Mouse (Mus musculus) A20 (cell line): ENCODE data around the gene Minos1.

Experiments used
- DNase-seq: peaks from one replicate; pipeline ENCODE4 v3.0.0-alpha.2; 2011; ENCODE audit warnings: low read depth, low spot score

The Minos1 gene

DNA sequence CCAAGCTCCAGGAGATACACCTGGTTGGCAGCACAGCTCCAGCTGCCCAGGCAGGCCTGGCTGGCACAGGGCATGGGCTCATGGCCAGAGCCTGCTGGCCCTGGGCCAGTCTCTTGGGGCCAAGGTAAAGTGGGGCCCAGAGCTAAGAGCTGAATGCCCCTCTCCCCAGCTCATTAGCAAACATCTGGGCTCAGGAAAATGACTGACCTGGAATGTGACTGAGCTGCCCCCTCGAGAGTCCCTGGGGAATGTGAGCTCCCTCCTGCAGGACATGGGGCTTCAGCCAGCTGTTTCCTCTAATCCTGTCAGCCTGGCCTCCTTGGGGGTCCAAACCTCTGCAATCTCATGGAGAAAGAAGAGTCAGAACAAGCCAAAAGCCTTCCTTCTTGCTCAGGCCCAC, 35.5 kb downstream of the Minos1 start:
- DNase-seq = no peak

DNA sequence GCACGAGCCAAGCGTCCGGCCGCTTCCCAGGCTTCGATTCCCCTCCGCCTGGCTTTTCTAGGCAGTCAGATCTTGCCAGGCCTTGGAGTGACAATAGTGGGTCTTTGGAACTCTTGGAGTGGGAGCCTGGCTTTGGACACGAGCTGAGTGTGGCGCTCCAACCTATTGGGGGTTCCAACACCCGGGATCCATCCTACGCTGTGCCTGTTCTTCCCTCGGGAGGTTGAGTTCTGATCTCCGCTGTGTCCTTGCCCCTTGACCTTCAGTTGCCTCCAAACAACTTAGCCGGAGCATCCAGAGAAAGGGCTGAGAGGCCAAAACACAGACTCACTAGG, 37.8 kb downstream of the Minos1 start:
- no peak for DNase-seq

GRCm38 (mm10) chr4:139092356-139093195, 38.3 kb downstream of the Minos1 start, which contains the start of gene Nbl1:
Gene Nbl1, minus strand, starts transcription at chr4:139092993.
- DNase-seq = no peak

GRCm38 (mm10) chr4:139091478-139092355, 39.2 kb downstream of the Minos1 start:
- no peak for DNase-seq

- DNase-seq = no peak
These were observed 39.8 kb downstream of the Minos1 start for GRCm38 (mm10) chr4:139091066-139091465.

- no peak for DNase-seq
These were observed 40.5 kb downstream of the Minos1 start for GRCm38 (mm10) chr4:139090303-139090940.

DNA sequence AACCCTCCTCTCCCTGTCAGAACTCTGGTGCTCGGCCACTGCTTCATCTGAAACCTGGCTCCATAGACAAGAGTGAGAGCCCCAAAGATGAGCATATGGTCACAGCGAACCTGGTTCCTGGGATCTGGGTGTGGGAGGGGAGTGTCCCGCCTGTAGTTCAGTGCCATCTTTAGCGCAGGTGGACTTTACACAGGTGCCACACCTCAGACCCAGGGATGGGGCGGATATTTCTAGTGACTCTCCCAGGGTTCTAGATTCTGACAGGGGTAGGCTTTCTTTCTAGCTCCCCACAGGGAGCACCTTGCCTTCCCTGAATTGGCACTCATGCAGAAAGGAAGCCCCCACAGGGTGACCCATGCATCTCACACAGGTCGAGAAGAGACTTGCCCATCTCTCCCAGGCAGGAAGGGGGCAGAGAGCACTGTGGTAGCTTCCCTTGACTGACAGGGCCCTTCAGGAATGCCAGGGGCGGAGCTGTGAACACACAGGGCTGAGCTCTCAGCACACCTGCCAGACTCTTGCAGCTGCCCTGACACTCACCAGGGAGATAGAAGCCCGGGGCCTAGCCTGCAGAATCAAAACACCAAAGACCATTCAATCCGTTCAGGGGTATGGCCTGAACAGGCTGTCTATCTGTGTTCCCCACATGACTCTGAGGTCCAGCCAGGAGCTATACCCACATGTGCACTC, 41.8 kb downstream of the Minos1 start:
- DNase-seq = no peak

DNA sequence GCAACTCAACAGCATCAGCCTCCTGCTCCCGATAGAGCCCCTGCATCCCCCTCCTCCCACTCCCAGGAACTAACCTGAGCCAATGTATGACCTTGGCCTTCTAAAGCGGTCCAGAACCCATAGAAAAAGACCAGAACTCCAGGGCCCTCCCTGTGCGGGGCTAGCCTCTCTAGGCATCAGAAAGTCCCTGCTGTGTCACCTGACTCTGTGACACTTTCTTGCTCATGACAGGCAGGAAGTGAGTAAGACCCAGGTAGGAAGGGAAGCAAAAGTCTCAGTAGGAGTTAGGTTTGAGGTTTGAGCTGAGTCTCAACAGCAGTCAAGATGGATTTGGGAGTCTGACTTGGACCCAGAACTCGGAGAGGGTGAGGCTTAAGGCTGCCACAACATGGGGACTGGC, 43.9 kb downstream of the Minos1 start:
- peak; percentile 46 for DNase-seq

- peak; percentile 84 for DNase-seq
These were observed 44.9 kb downstream of the Minos1 start for GRCm38 (mm10) chr4:139086037-139086436.

DNA sequence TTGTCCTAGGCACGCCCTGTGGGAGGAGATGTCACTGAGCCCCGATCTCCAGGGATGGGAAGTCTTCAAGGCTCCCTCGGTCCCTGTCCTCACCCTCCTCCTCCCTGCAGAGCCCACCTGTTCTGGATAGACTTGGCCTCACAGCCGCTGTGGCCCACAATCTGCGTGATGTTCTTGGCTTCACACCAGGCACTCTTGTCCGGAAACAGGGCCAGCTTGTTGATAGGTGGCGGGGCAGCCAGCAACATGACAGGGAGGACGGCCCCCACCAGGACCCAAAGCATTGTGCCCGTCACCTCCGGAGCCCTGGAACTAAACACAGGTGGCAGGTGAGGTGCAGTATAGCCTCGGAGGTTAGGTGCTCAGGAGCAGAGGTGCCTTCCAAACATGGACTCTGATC, 45.6 kb downstream of the Minos1 start:
- DNase-seq = no peak

DNA sequence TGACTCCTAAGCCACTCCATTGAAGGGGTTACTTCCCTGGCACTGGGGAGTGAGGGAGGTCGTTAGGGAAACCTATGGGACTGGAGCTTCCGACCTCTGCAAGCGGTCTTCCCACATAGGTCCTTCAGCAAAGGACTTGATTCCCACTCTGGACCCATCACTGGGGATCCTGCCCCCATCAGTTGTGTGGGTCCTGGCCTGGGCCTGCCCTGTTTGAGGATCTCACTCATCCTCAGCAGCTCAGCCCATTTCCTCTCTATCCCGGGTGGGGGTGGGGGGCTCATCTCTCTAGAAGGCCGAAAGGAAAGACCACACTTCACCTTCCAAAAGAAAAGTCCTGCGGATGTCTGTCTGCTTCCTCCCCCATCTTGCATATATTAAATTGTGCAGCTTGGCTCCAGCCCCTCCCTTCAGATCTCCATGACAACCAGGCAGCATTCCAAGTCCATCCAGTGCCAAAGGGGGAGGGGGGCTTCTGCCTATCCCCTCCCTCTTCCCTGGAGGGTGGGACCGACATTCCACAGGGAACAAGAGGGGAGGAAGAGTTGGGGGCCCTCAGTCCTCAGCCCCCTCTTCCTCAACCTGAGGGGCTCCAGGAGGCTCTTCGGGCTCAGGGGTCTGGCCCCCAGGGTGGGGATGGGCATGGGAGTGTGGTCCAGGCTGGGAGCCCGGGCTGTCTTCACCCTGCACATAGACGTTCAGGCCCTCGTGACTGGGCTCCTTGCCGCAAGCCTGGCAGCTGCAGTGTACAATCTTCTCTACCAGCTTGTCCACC, 47.9 kb downstream of the Minos1 start:
- no peak for DNase-seq

- DNase-seq = no peak
These were observed 49.5 kb downstream of the Minos1 start for GRCm38 (mm10) chr4:139081270-139081931.

GRCm38 (mm10) chr4:139080259-139080658, 50.7 kb downstream of the Minos1 start:
- DNase-seq = no peak

DNA sequence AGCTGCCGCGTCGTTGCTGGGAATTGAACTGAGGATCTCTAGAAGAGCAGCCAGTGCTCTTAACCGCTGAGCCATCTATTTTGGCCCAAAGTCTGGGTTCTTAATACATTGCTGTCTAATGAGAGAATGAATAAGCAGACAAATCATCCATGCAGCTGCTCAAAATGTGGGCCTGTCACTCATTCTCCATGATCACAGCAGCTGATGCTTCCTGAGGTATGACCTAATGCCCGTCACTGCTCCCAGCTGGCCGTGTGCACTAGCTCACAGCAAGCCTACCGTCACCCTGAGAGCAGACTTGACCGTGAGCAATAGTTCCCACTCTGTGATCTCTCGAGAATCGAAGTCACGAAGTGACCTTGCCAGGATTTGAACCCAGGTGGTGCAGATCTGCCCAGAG, 51.5 kb downstream of the Minos1 start:
- no peak for DNase-seq

DNA sequence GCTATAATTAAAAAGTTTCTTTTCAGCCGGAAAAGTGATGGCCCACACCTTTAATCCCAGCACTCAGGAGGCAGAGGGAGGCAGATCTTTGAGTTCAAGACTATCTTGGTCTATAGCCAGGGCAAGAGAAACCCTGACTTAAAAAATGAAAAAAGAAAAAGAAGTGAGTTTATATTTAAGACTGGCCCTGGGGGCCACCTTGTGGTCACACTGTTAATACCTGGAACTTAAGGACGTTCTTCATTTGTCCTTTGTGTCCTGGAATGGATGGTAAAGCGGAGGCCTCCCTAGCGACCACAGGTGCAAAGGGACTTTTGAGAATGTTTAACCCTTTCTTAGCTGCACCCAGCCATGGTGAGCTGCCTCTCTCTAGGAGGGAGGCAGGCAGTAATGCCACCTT, 52.2 kb downstream of the Minos1 start:
- peak; percentile 49 for DNase-seq

- DNase-seq = peak; percentile 62
These were observed 52.6 kb downstream of the Minos1 start for GRCm38 (mm10) chr4:139078313-139078712.

- no peak for DNase-seq
These were observed 55.0 kb downstream of the Minos1 start for GRCm38 (mm10) chr4:139075915-139076314.

- DNase-seq = no peak
These were observed 55.7 kb downstream of the Minos1 start, which contains the start of gene Htr6 for GRCm38 (mm10) chr4:139075041-139075711. Gene Htr6, minus strand, starts transcription at chr4:139075570.

GRCm38 (mm10) chr4:139074060-139074459, 56.9 kb downstream of the Minos1 start:
- DNase-seq = no peak

DNA sequence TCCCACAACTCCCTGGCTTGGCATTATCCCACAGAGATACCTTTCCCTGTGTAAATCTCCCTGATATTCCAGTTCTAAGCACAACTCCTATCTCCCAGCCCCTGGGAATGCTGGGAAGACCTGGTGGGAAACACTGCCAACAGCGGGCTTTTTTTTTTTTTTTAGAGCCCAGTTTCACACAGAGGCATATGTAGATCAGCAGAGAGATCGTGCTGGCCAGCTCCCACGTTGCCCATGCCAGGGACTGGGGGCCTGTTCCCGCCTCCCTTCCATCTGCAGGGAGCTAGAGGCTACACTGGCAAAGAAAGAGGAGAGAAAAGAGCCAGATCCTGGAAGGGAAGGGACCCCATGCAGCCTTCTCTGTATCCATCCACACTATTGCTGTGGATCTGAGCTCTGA, 62.6 kb downstream of the Minos1 start:
- DNase-seq = no peak
